Mouse (Mus musculus) lung, embryonic 15.5 days (tissue): Measurements from ENCODE around the gene Pigt. TPM values are rescaled to one million over a fixed set of nuclear protein-coding genes. Genes with fewer than 3 reads are reported as not detected.

Source experiments
- ATAC-seq: fragments of 200-750 bp; cut with Nextera tagmentation; 2 replicates; pipeline ENCODE4 v1.8.0; 2017; ENCODE audit warnings: moderate number of reproducible peaks, borderline replicate concordance; ENCODE audit not compliant: low FRiP score, low TSS enrichment; ENCODE audit errors: extremely low read depth
- H3K27ac ChIP-seq: fragments of 300-500 bp; sonication (generic); 2 replicates; pipeline ENCODE4 v1.5.1; 2015; ENCODE audit warnings: moderate library complexity, mild to moderate bottlenecking, inconsistent platforms
- H3K27me3 ChIP-seq: fragments of 300-500 bp; sonication (generic); 2 replicates; pipeline ENCODE4 v1.6.1; 2015; ENCODE audit warnings: inconsistent platforms
- H3K36me3 ChIP-seq: fragments of 300-500 bp; sonication (generic); 2 replicates; pipeline ENCODE4 v1.6.1; 2015; ENCODE audit warnings: inconsistent platforms
- H3K4me1 ChIP-seq: fragments of 300-500 bp; sonication (generic); 2 replicates; pipeline ENCODE4 v1.6.1; 2015; ENCODE audit warnings: inconsistent platforms
- H3K4me2 ChIP-seq: fragments of 300-500 bp; sonication (generic); 2 replicates; pipeline ENCODE4 v1.6.1; 2015; ENCODE audit warnings: inconsistent platforms, mild to moderate bottlenecking, moderate library complexity
- H3K4me3 ChIP-seq: fragments of 300-500 bp; sonication (generic); 2 replicates; pipeline ENCODE4 v1.5.1; 2015; ENCODE audit warnings: mild to moderate bottlenecking, inconsistent platforms
- H3K9ac ChIP-seq: fragments of 300-500 bp; sonication (generic); 2 replicates; pipeline ENCODE4 v1.6.1; 2015; ENCODE audit warnings: inconsistent platforms
- H3K9me3 ChIP-seq: fragments of 300-500 bp; sonication (generic); 2 replicates; pipeline ENCODE4 v1.6.1; 2016; ENCODE audit warnings: inconsistent platforms
- WGBS: fragments of 180-500 bp; shearing (Covaris S2); methylation state at CpG from one replicate; pipeline ENCODE4 v1.1.7; 2015; 5-methylcytosine and 5-hydroxymethylcytosine counted together
- polyA plus RNA-seq: library from polyadenylated mRNA; unstranded; fragments of >200 nt; fragmentation: Nextera tagmentation; extraction: Ambion mirVana; gene quantifications from 2 replicates; pipeline ENCODE4 v1.2.1, GENCODE M21; 2015

Gene Pigt
- polyA plus RNA-seq, 1 experiment from 2014 or later, result 60.8 TPM

GRCm38 (mm10) chr2:164456864-164457300 lies 40.4 kb upstream of the Pigt start, which contains the start of gene Sys1:
Gene Sys1, plus strand, starts transcription at chr2:164456964.
- WGBS, result 2% methylated on average over 7 of the region's 7 CpGs
- H3K9ac ChIP-seq, result peak within 1 kb of the TSS; percentile 1; the same call in 1 of the 2 replicates
- H3K4me2 ChIP-seq, result peak within 1 kb of the TSS; percentile 39
- no peak for ATAC-seq
- H3K27me3 ChIP-seq, result no peaks in the 10 kb centered on the region
- H3K4me3 ChIP-seq, result no peak within 1 kb of the TSS
- H3K9me3 ChIP-seq, result no peaks in the 10 kb centered on the region
- no peaks in the 10 kb centered on the region for H3K36me3 ChIP-seq
- H3K27ac ChIP-seq, result peak within 1 kb of the TSS; percentile 90
- H3K4me1 ChIP-seq, result peaks cover 59% of the 10 kb centered on the region

- 40% methylated on average over 7 of the region's 7 CpGs for WGBS
- peaks cover 1% of the 10 kb centered on the region; the same call in 1 of the 2 replicates for H3K36me3 ChIP-seq
- no peak overlapping the region for H3K9ac ChIP-seq
- H3K4me1 ChIP-seq, result peaks cover 52% of the 10 kb centered on the region
- no peak overlapping the region for H3K4me3 ChIP-seq
- no peaks in the 10 kb centered on the region for H3K9me3 ChIP-seq
- no peaks in the 10 kb centered on the region for H3K27me3 ChIP-seq
- peak overlapping the region; percentile 90 for H3K27ac ChIP-seq
- peak; percentile 28; the same call in 1 of the 2 replicates for ATAC-seq
- H3K4me2 ChIP-seq, result peak overlapping the region; percentile 14; the same call in 1 of the 2 replicates
Measured at GRCm38 (mm10) chr2:164457942-164458341, 39.4 kb upstream of the Pigt start.

- peaks cover 46% of the 10 kb centered on the region for H3K4me1 ChIP-seq
- H3K36me3 ChIP-seq, result peaks cover 7% of the 10 kb centered on the region; the same call in 1 of the 2 replicates
- no peaks in the 10 kb centered on the region for H3K9me3 ChIP-seq
- H3K9ac ChIP-seq, result no peak overlapping the region
- WGBS, result 57% methylated on average over 8 of the region's 8 CpGs
- peak overlapping the region; percentile 64 for H3K27ac ChIP-seq
- H3K4me2 ChIP-seq, result no peak overlapping the region
- no peaks in the 10 kb centered on the region for H3K27me3 ChIP-seq
- no peak overlapping the region for H3K4me3 ChIP-seq
- no peak for ATAC-seq
Measured at GRCm38 (mm10) chr2:164458535-164458934, 38.8 kb upstream of the Pigt start.

GRCm38 (mm10) chr2:164460745-164461551 lies 36.4 kb upstream of the Pigt start, which contains the start of gene Gm20458:
Gene Gm20458, plus strand, starts transcription at chr2:164460967.
- Histone ChIP-seq H3K36me3 (peaks cover 25% of the 10 kb centered on the region), H3K9ac (peak within 1 kb of the TSS; percentile 85), H3K4me2 (peak within 1 kb of the TSS; percentile 78), H3K9me3 (no peaks in the 10 kb centered on the region), H3K27me3 (no peaks in the 10 kb centered on the region), H3K4me1 (peaks cover 23% of the 10 kb centered on the region), H3K4me3 (peak within 1 kb of the TSS; percentile 91), H3K27ac (peak within 1 kb of the TSS; percentile 80)
- under 1% methylated on average over 68 of the region's 79 CpGs for WGBS
- peak; percentile 97 for ATAC-seq

GRCm38 (mm10) chr2:164465161-164465560 lies 32.2 kb upstream of the Pigt start:
- no peaks in the 10 kb centered on the region for H3K27me3 ChIP-seq
- ATAC-seq, result no peak
- H3K9ac ChIP-seq, result no peak overlapping the region
- no peaks in the 10 kb centered on the region for H3K9me3 ChIP-seq
- peaks cover 25% of the 10 kb centered on the region for H3K36me3 ChIP-seq
- no peak overlapping the region for H3K4me3 ChIP-seq
- no peak overlapping the region for H3K27ac ChIP-seq
- peaks cover 10% of the 10 kb centered on the region for H3K4me1 ChIP-seq
- H3K4me2 ChIP-seq, result no peak overlapping the region

- no peak overlapping the region for H3K4me2 ChIP-seq
- peaks cover 25% of the 10 kb centered on the region for H3K36me3 ChIP-seq
- peaks cover 5% of the 10 kb centered on the region for H3K4me1 ChIP-seq
- H3K9ac ChIP-seq, result no peak overlapping the region
- no peak overlapping the region for H3K4me3 ChIP-seq
- no peaks in the 10 kb centered on the region for H3K9me3 ChIP-seq
- no peak for ATAC-seq
- no peak overlapping the region for H3K27ac ChIP-seq
- no peaks in the 10 kb centered on the region for H3K27me3 ChIP-seq
- WGBS, result 64% methylated on average over 5 of the region's 5 CpGs
Measured at GRCm38 (mm10) chr2:164466787-164467186, 30.5 kb upstream of the Pigt start.

GRCm38 (mm10) chr2:164470254-164470653 lies 27.1 kb upstream of the Pigt start:
- ATAC-seq, result no peak
- WGBS, result 22% methylated on average over 10 of the region's 10 CpGs
- Histone ChIP-seq H3K36me3 (peaks cover under 1% of the 10 kb centered on the region), H3K9ac (no peak overlapping the region), H3K4me2 (no peak overlapping the region), H3K27ac (no peak overlapping the region), H3K9me3 (no peaks in the 10 kb centered on the region), H3K27me3 (no peaks in the 10 kb centered on the region), H3K4me3 (no peak overlapping the region), H3K4me1 (no peaks in the 10 kb centered on the region)

- Histone ChIP-seq H3K4me1 (no peaks in the 10 kb centered on the region), H3K4me3 (no peak within 1 kb of the TSS), H3K27me3 (no peaks in the 10 kb centered on the region), H3K9me3 (no peaks in the 10 kb centered on the region), H3K27ac (no peak within 1 kb of the TSS), H3K36me3 (no peaks in the 10 kb centered on the region), H3K4me2 (no peak within 1 kb of the TSS), H3K9ac (no peak within 1 kb of the TSS)
- WGBS, result 79% methylated on average over 6 of the region's 6 CpGs
- no peak for ATAC-seq
Measured at GRCm38 (mm10) chr2:164473624-164474023, 23.7 kb upstream of the Pigt start, which contains the start of gene Trp53tg5. Gene Trp53tg5, minus strand, starts transcription at chr2:164473724.

- 3% methylated on average over 26 of the region's 26 CpGs for WGBS
- Histone ChIP-seq H3K36me3 (peaks cover 3% of the 10 kb centered on the region; the same call in 1 of the 2 replicates), H3K4me3 (peak within 1 kb of the TSS; percentile 82), H3K27ac (0 out of 2 replicates have a peak within 1 kb of the TSS, but pooled peaks have one; percentile 5), H3K9me3 (no peaks in the 10 kb centered on the region), H3K4me2 (peak within 1 kb of the TSS; percentile 100), H3K4me1 (peaks cover 10% of the 10 kb centered on the region), H3K9ac (peak within 1 kb of the TSS; percentile 54), H3K27me3 (peaks cover 26% of the 10 kb centered on the region)
- peak; percentile 74; the same call in 1 of the 2 replicates for ATAC-seq
Measured at GRCm38 (mm10) chr2:164485681-164486257, 11.6 kb upstream of the Pigt start, which contains the start of gene Dbndd2. Gene Dbndd2, plus strand, starts transcription at chr2:164486106.

- Histone ChIP-seq H3K4me2 (peak overlapping the region; percentile 100), H3K27me3 (peaks cover 26% of the 10 kb centered on the region), H3K9ac (peak overlapping the region; percentile 54), H3K36me3 (peaks cover 3% of the 10 kb centered on the region; the same call in 1 of the 2 replicates), H3K4me3 (peak overlapping the region; percentile 82), H3K4me1 (peaks cover 10% of the 10 kb centered on the region), H3K9me3 (no peaks in the 10 kb centered on the region), H3K27ac (no peak overlapping the region)
- peak; percentile 66 for ATAC-seq
- WGBS, result under 1% methylated on average over 78 of the region's 90 CpGs
Measured at GRCm38 (mm10) chr2:164486258-164487114, 10.8 kb upstream of the Pigt start.

- Histone ChIP-seq H3K4me1 (peaks cover 10% of the 10 kb centered on the region), H3K27me3 (peaks cover 26% of the 10 kb centered on the region), H3K9me3 (no peaks in the 10 kb centered on the region), H3K36me3 (peaks cover 3% of the 10 kb centered on the region; the same call in 1 of the 2 replicates), H3K4me2 (peak overlapping the region; percentile 100), H3K27ac (no peak overlapping the region), H3K9ac (peak overlapping the region; percentile 54), H3K4me3 (peak overlapping the region; percentile 82)
- ATAC-seq, result 0 out of 2 replicates have a peak, but pooled peaks have one; percentile 1
- WGBS, result 10% methylated on average over 11 of the region's 11 CpGs
Measured at GRCm38 (mm10) chr2:164487115-164487527, 10.2 kb upstream of the Pigt start.
